Mouse (Mus musculus): ENCODE data around the gene Tes. TPM values are rescaled to one million over a fixed set of nuclear protein-coding genes. Genes with fewer than 3 reads are reported as not detected.

Tes gene
- polyA plus RNA-seq, 1 experiment = 20.7 TPM

- no peak for DNase-seq (ENCODE audit: low read depth in 1 of 2, low spot score in 2 of 2)
- Histone ChIP-seq H3K27me3 (ENCODE audit: control insufficient read depth, insufficient read depth, low read length) (no peaks in the 10 kb centered on the region), H3K27ac (ENCODE audit: insufficient read depth, low read length) (no peak overlapping the region), H3K4me1 (ENCODE audit: control insufficient read depth, insufficient read depth, insufficient read length) (no peaks in the 10 kb centered on the region), H3K4me3 (ENCODE audit: extremely low read depth, insufficient read depth, insufficient read length) (no peak overlapping the region), H3K36me3 (ENCODE audit: control insufficient read depth, insufficient read depth, low read length) (no peaks in the 10 kb centered on the region)
- WGBS = 85% methylated on average over 4 of the region's 4 CpGs
- no peak for TF ChIP-seq CTCF (IDR thresholded peaks at IDR 0.05; ENCODE audit: extremely low read depth, insufficient read depth, insufficient read length, insufficient replicate concordance)
- no peak for TF ChIP-seq POLR2A (IDR thresholded peaks at IDR 0.05; ENCODE audit: low read depth, low read length)
Observed at GRCm38 (mm10) chr6:17151071-17151715, 86.2 kb downstream of the Tes start.

GRCm38 (mm10) chr6:17152551-17152950 is 87.6 kb downstream of the Tes start:
- TF ChIP-seq CTCF (IDR thresholded peaks at IDR 0.05; ENCODE audit: extremely low read depth, insufficient read depth, insufficient read length, insufficient replicate concordance) (no peak), POLR2A (IDR thresholded peaks at IDR 0.05; ENCODE audit: low read depth, low read length) (no peak)
- H3K27ac ChIP-seq (ENCODE audit: insufficient read depth, low read length) = no peak overlapping the region
- WGBS = 61% methylated on average over 3 of the region's 3 CpGs
- no peak overlapping the region for H3K4me3 ChIP-seq (ENCODE audit: extremely low read depth, insufficient read depth, insufficient read length)
- no peak for DNase-seq (ENCODE audit: low read depth in 1 of 2, low spot score in 2 of 2)
- H3K27me3 ChIP-seq (ENCODE audit: control insufficient read depth, insufficient read depth, low read length) = no peaks in the 10 kb centered on the region
- no peaks in the 10 kb centered on the region for H3K4me1 ChIP-seq (ENCODE audit: control insufficient read depth, insufficient read depth, insufficient read length)
- H3K36me3 ChIP-seq (ENCODE audit: control insufficient read depth, insufficient read depth, low read length) = no peaks in the 10 kb centered on the region

Other genes with a start within 250 kb of the Tes start
- gene Tfec, start 166.7 kb upstream of the Tes start, polyA plus RNA-seq (2012; rRNA removed) = 1.8 and 2.8 TPM in 2 replicates
- gene Cav2, start 216.0 kb downstream of the Tes start, polyA plus RNA-seq (2012; rRNA removed) = 6.8 and 9.1 TPM in 2 replicates
- gene Cav1, start 241.2 kb downstream of the Tes start, polyA plus RNA-seq (2012; rRNA removed) = 60.7 and 61.8 TPM in 2 replicates